Comparison of ENCODE assay signal across 12 mouse cellular contexts in the genomic region with DNA sequence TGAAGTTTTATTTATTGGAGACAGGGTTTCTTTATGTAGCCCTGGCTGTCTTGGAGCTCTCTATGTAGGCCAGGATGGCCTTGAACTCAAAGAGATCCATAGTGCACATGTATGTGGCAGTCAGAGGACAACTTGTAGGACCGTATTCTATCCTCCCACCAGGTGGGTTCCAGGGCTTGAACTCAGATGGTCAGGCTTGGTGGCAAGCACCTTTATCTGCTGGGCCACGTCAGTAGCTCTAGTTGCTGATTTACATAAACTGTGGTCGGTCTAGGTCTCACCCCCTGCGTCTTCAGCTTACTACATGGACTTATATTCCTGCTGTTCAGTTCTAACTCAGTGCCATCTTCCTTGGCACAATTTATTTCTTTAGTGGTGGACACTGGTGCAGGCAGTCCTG. TPM values are rescaled to one million over a fixed set of nuclear protein-coding genes. Genes with fewer than 3 reads are reported as not detected.
DNase-seq lines count a peak whose midpoint lies in the region; ATAC-seq lines count a peak whose summit lies in the region.
"Had no signal": no experiment of that assay in that cellular context is flagged by ENCODE, and none has a peak within 500 bp of the region (broad histone marks: within the 10 kb centered on the region; RNA-seq: fewer than 3 reads in every experiment).

No protein-coding gene starts in this region.

- 0 out of 2 replicates have a peak, but pooled peaks have one; percentile 22 for ATAC-seq in embryonic facial prominence, embryonic 12.5 days (ENCODE audit: insufficient number of reproducible peaks, insufficient read depth, low FRiP score, low TSS enrichment)
- 0 out of 2 replicates have a peak, but pooled peaks have one; percentile 3 for ATAC-seq in liver, embryonic 11.5 days (replicated peaks; ENCODE audit: low FRiP score)
- ATAC-seq in midbrain, embryonic 15.5 days (replicated peaks), result 0 out of 2 replicates have a peak, but pooled peaks have one; percentile 7

- no peak overlapping the region for H3K9ac ChIP-seq in embryonic facial prominence, embryonic 12.5 days
- H3K9ac ChIP-seq in liver, embryonic 11.5 days (ENCODE audit: low read depth, low read length), result no peak overlapping the region
- H3K9ac ChIP-seq in midbrain, embryonic 15.5 days, result no peak overlapping the region
- H3K9ac ChIP-seq: limb, embryonic 12.5 days; neural tube, embryonic 15.5 days had no signal

- DNase-seq in embryonic facial prominence, embryonic 10.5 days (ENCODE audit: low spot score), result no peak
- DNase-seq in liver, embryonic 11.5 days (ENCODE audit: low spot score), result no peak
- DNase-seq in liver (no peak), A20 (ENCODE audit: low read depth, low spot score) (peak; percentile 67)
- DNase-seq in heart, postnatal 4 days, result no peak
- DNase-seq: kidney, adult 11 months had no signal

- H3K36me3 ChIP-seq in embryonic facial prominence, embryonic 12.5 days, result 0 out of 2 replicates have a peak, but pooled peaks cover 4% of the 10 kb centered on the region
- H3K36me3 ChIP-seq in embryonic facial prominence, embryonic 10.5 days (replicated peaks), result peaks cover 15% of the 10 kb centered on the region
- no peaks in the 10 kb centered on the region for H3K36me3 ChIP-seq in liver, embryonic 11.5 days (ENCODE audit: control insufficient read depth, insufficient read depth, low read length)
- H3K36me3 ChIP-seq in midbrain, embryonic 15.5 days (replicated peaks), result 0 out of 2 replicates have a peak, but pooled peaks cover 3% of the 10 kb centered on the region

- WGBS in embryonic facial prominence, embryonic 12.5 days, result 76% methylated on average over 4 of the region's 4 CpGs
- 81% methylated on average over 4 of the region's 4 CpGs for WGBS in embryonic facial prominence, embryonic 10.5 days
- WGBS in liver, embryonic 11.5 days, result 76% methylated on average over 4 of the region's 4 CpGs
- 74% methylated on average over 4 of the region's 4 CpGs for WGBS in midbrain, embryonic 15.5 days

- H3K27ac ChIP-seq in embryonic facial prominence, embryonic 12.5 days, result no peak overlapping the region
- H3K27ac ChIP-seq in embryonic facial prominence, embryonic 10.5 days (replicated peaks), result no peak overlapping the region
- H3K27ac ChIP-seq in liver, embryonic 11.5 days (ENCODE audit: low read depth, low read length), result no peak overlapping the region
- no peak overlapping the region for H3K27ac ChIP-seq in midbrain, embryonic 15.5 days
- H3K27ac ChIP-seq: hindbrain, embryonic 15.5 days; limb, embryonic 12.5 days had no signal

- H3K9me3 ChIP-seq in embryonic facial prominence, embryonic 12.5 days, result no peaks in the 10 kb centered on the region
- H3K9me3 ChIP-seq in embryonic facial prominence, embryonic 10.5 days, result no peaks in the 10 kb centered on the region
- no peaks in the 10 kb centered on the region for H3K9me3 ChIP-seq in liver, embryonic 11.5 days (ENCODE audit: control insufficient read depth, low read length)
- no peaks in the 10 kb centered on the region for H3K9me3 ChIP-seq in midbrain, embryonic 15.5 days
- H3K9me3 ChIP-seq: heart, embryonic 10.5 days; hindbrain, embryonic 15.5 days; limb, embryonic 12.5 days; neural tube, embryonic 15.5 days had no signal

- no peak overlapping the region for H3K4me3 ChIP-seq in embryonic facial prominence, embryonic 12.5 days
- no peak overlapping the region for H3K4me3 ChIP-seq in embryonic facial prominence, embryonic 10.5 days
- no peak overlapping the region for H3K4me3 ChIP-seq in liver, embryonic 11.5 days (ENCODE audit: low read depth, low read length)
- H3K4me3 ChIP-seq in midbrain, embryonic 15.5 days, result no peak overlapping the region

- no peaks in the 10 kb centered on the region for H3K27me3 ChIP-seq in embryonic facial prominence, embryonic 12.5 days
- no peaks in the 10 kb centered on the region for H3K27me3 ChIP-seq in embryonic facial prominence, embryonic 10.5 days (replicated peaks; ENCODE audit: low read depth, poor library complexity, severe bottlenecking)
- H3K27me3 ChIP-seq in liver, embryonic 11.5 days (replicated peaks; ENCODE audit: control insufficient read depth, insufficient read depth, low read length), result no peaks in the 10 kb centered on the region
- H3K27me3 ChIP-seq in midbrain, embryonic 15.5 days (replicated peaks), result no peaks in the 10 kb centered on the region
- H3K27me3 ChIP-seq: hindbrain, embryonic 15.5 days; limb, embryonic 12.5 days; neural tube, embryonic 15.5 days had no signal

- H3K4me1 ChIP-seq in embryonic facial prominence, embryonic 12.5 days, result no peaks in the 10 kb centered on the region
- H3K4me1 ChIP-seq in embryonic facial prominence, embryonic 10.5 days, result peaks cover 5% of the 10 kb centered on the region; the same call in 1 of the 2 replicates
- no peaks in the 10 kb centered on the region; the same call in 1 of the 2 replicates for H3K4me1 ChIP-seq in liver, embryonic 11.5 days (replicated peaks; ENCODE audit: control insufficient read depth, insufficient read depth, low read length)
- no peaks in the 10 kb centered on the region for H3K4me1 ChIP-seq in midbrain, embryonic 15.5 days
- H3K4me1 ChIP-seq: heart, embryonic 10.5 days; limb, embryonic 12.5 days had no signal

- no peak overlapping the region for H3K4me2 ChIP-seq in embryonic facial prominence, embryonic 12.5 days (replicated peaks)
- H3K4me2 ChIP-seq in liver, embryonic 11.5 days, result no peak overlapping the region
- no peak overlapping the region for H3K4me2 ChIP-seq in midbrain, embryonic 15.5 days

RNA-seq across cellular contexts. Expression of a gene that starts 21.2 kb away (rescaled TPM):
- 73.0 and 79.6 TPM in 2 replicates for polyA plus RNA-seq in embryonic facial prominence, embryonic 12.5 days (2016; fragmentation: Nextera tagmentation; extraction: Ambion mirVana)
- 52.6 and 59.1 TPM in 2 replicates for polyA plus RNA-seq in embryonic facial prominence, embryonic 10.5 days (2016; fragmentation: Nextera tagmentation; extraction: Ambion mirVana)
- 31.1 and 32.2 TPM in 2 replicates for polyA plus RNA-seq in liver, embryonic 11.5 days (2014; fragmentation: Nextera tagmentation; extraction: Ambion mirVana)
- 37.4 and 41.3 TPM in 2 replicates for polyA plus RNA-seq in midbrain, embryonic 15.5 days (2015; fragmentation: Nextera tagmentation; extraction: Ambion mirVana)
- 10 to 100 TPM; 26.2 to 27.7 TPM for total RNA-seq in heart, postnatal 4 days (2021)
